Mouse (Mus musculus): ENCODE results near the gene Uts2. TPM values are rescaled to one million over a fixed set of nuclear protein-coding genes. Genes with fewer than 3 reads are reported as not detected.

Uts2 gene
- not detected for polyA plus RNA-seq (2014; fragmentation: Illumina TruSeq; extraction: RNeasy Lipid Tissue Mini Kit (QIAGEN cat#74804); ENCODE audit: low read depth, low replicate concordance)

GRCm38 (mm10) chr4:150996797-150997196, at the start of gene Uts2:
Uts2 (plus strand) TSS chr4:150997097.

GRCm38 (mm10) chr4:151044037-151044943, 47.4 kb downstream of the Uts2 start, which contains the start of gene Per3:
Per3 (minus strand) TSS chr4:151044665.

Other genes with a start within 250 kb of the Uts2 start
- gene Errfi1, start 143.2 kb upstream of the Uts2 start, polyA plus RNA-seq (2014; fragmentation: Illumina TruSeq; extraction: RNeasy Lipid Tissue Mini Kit (QIAGEN cat#74804); ENCODE audit: low read depth, low replicate concordance), result 62.4 TPM
- gene Park7, start 82.7 kb upstream of the Uts2 start, polyA plus RNA-seq (2014; fragmentation: Illumina TruSeq; extraction: RNeasy Lipid Tissue Mini Kit (QIAGEN cat#74804); ENCODE audit: low read depth, low replicate concordance), result 222 TPM
- 0.37 TPM for gene Tnfrsf9, start 82.5 kb upstream of the Uts2 start, polyA plus RNA-seq (2014; fragmentation: Illumina TruSeq; extraction: RNeasy Lipid Tissue Mini Kit (QIAGEN cat#74804); ENCODE audit: low read depth, low replicate concordance)
- 19.1 TPM for gene Per3, start 47.6 kb downstream of the Uts2 start, polyA plus RNA-seq (2014; fragmentation: Illumina TruSeq; extraction: RNeasy Lipid Tissue Mini Kit (QIAGEN cat#74804); ENCODE audit: low read depth, low replicate concordance)
- 68.6 TPM for gene Vamp3, start 60.9 kb downstream of the Uts2 start, polyA plus RNA-seq (2014; fragmentation: Illumina TruSeq; extraction: RNeasy Lipid Tissue Mini Kit (QIAGEN cat#74804); ENCODE audit: low read depth, low replicate concordance)
- gene Gm13090, start 92.5 kb downstream of the Uts2 start, polyA plus RNA-seq (2014; fragmentation: Illumina TruSeq; extraction: RNeasy Lipid Tissue Mini Kit (QIAGEN cat#74804); ENCODE audit: low read depth, low replicate concordance), result not detected